Mouse (Mus musculus) ES-Bruce4 (cell line): ENCODE data around the gene Slc25a12.

Experiments used
- CTCF ChIP-seq: IDR thresholded peaks from one replicate; pipeline ENCODE4 v1.8.1; 2011; ENCODE audit warnings: low read depth, low read length
- EP300 ChIP-seq: IDR thresholded peaks from 2 replicates; pipeline ENCODE4 v1.6.1; 2011; ENCODE audit warnings: low read depth, low read length; ENCODE audit not compliant: insufficient read depth

- TF ChIP-seq EP300 (no peak), CTCF (no peak)
These were observed 55.5 kb downstream of the Slc25a12 start for GRCm38 (mm10) chr2:71312067-71312466.
